Mouse (Mus musculus) heart, postnatal 36 days (tissue): ENCODE data around the gene Gm12845. TPM values are rescaled to one million over a fixed set of nuclear protein-coding genes. Genes with fewer than 3 reads are reported as not detected.

Source experiments
- total RNA-seq, 2 experiments: library from RNA; stranded (reverse); gene quantifications; 2 replicates each; pipeline ENCODE4 v1.2.3; 2021

The Gm12845 gene
- total RNA-seq, 2 experiments from 2014 or later = not detected

Other genes starting within 250 kb of the Gm12845 start
- 10 to 100 TPM; 33.7 to 36.0 TPM for gene Rnf220, start 227.4 kb upstream of the Gm12845 start, total RNA-seq
- gene Eri3, start 174.0 kb upstream of the Gm12845 start, total RNA-seq = 10 to 100 TPM; 89.9 to 91.4 TPM
- gene Dmap1, start 42.1 kb upstream of the Gm12845 start, total RNA-seq = 10 to 100 TPM; 18.2 to 20.3 TPM
- gene Klf17, start 41.2 kb downstream of the Gm12845 start, total RNA-seq = not detected
- 1 to 10 TPM; 4.3 to 4.7 TPM for gene Slc6a9, start 110.1 kb downstream of the Gm12845 start, total RNA-seq
- gene Ccdc24, start 148.1 kb downstream of the Gm12845 start, total RNA-seq = under 1 TPM; 0.08 to 0.33 TPM
- 1 to 10 TPM; 4.7 to 5.2 TPM for gene B4galt2, start 159.1 kb downstream of the Gm12845 start, total RNA-seq
- gene Atp6v0b, start 162.9 kb downstream of the Gm12845 start, total RNA-seq = 100 to 1,000 TPM; 116 to 120 TPM
- gene Dph2, start 167.6 kb downstream of the Gm12845 start, total RNA-seq = 1 to 10 TPM; 2.9 to 5.0 TPM
- gene Ipo13, start 190.6 kb downstream of the Gm12845 start, total RNA-seq = 10 to 100 TPM; 74.0 to 80.7 TPM
- under 1 TPM in 1 of 2 experiments, not detected in 1; 0.30 TPM for gene Artn, start 205.4 kb downstream of the Gm12845 start, total RNA-seq